Mouse (Mus musculus): Measurements from ENCODE around the gene Crabp1. TPM values are rescaled to one million over a fixed set of nuclear protein-coding genes. Genes with fewer than 3 reads are reported as not detected.

The Crabp1 gene
- polyA plus RNA-seq, 1 experiment from 2014 or later = 3.8 TPM

DNA sequence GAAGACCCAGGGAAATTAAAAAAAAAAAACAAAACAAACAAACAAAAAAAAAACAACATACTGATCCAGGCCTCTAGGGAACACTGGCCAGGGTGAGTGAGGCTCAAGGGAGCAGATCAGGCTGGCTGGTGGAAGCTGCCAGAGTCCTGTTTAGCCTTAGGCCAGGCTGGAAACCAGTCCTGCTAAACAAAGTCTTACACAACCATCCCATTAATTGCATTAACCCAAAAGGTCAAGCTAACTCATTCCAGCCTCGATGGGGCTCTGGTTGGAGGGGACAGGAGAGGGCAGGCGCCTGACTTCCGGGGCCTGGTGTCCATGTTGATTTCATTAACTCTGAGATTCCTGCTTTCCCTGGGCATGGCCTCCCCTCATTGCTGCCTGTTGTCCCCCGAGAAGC lies 43.2 kb downstream of the Crabp1 start:
- no peak for DNase-seq
- Histone ChIP-seq H3K9me3 (replicated peaks) (no peaks in the 10 kb centered on the region), H3K36me3 (no peaks in the 10 kb centered on the region), H3K27me3 (no peaks in the 10 kb centered on the region), H3K9ac (no peak overlapping the region), H3K27ac (no peak overlapping the region), H3K4me2 (no peak overlapping the region), H3K4me1 (replicated peaks) (no peaks in the 10 kb centered on the region), H3K4me3 (replicated peaks) (no peak overlapping the region)
- ATAC-seq (ENCODE audit: low read depth) = no peak
- 55% methylated on average over 4 of the region's 4 CpGs for WGBS (ENCODE audit: insufficient replicate concordance)

DNA sequence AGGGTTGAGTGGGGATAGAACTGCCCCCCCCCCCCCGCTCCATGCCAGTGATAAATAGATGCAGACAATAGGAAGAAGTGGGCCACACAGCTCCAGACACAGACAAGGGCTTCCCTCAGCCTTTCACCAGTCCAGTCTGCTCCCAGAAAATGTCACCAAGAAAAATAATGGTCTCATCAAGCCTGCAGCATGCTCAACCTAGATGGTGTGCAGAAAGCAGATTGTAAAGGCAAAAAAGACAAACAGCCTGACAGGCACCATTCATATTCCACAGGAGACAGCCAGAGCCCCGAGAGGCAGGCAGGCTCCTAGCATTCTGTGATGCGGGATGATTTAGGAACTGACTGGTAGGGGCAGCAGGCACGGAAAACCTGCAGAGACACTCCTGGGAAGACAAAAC lies 45.4 kb downstream of the Crabp1 start:
- H3K27me3 ChIP-seq = no peaks in the 10 kb centered on the region
- DNase-seq = no peak
- 47% methylated on average over 4 of the region's 4 CpGs for WGBS (ENCODE audit: insufficient replicate concordance)
- no peak overlapping the region for H3K27ac ChIP-seq
- no peak overlapping the region for H3K4me3 ChIP-seq (replicated peaks)
- no peak for ATAC-seq (ENCODE audit: low read depth)
- no peak overlapping the region for H3K9ac ChIP-seq
- no peaks in the 10 kb centered on the region for H3K4me1 ChIP-seq (replicated peaks)
- no peaks in the 10 kb centered on the region for H3K9me3 ChIP-seq (replicated peaks)
- H3K4me2 ChIP-seq = no peak overlapping the region
- H3K36me3 ChIP-seq = no peaks in the 10 kb centered on the region

DNA sequence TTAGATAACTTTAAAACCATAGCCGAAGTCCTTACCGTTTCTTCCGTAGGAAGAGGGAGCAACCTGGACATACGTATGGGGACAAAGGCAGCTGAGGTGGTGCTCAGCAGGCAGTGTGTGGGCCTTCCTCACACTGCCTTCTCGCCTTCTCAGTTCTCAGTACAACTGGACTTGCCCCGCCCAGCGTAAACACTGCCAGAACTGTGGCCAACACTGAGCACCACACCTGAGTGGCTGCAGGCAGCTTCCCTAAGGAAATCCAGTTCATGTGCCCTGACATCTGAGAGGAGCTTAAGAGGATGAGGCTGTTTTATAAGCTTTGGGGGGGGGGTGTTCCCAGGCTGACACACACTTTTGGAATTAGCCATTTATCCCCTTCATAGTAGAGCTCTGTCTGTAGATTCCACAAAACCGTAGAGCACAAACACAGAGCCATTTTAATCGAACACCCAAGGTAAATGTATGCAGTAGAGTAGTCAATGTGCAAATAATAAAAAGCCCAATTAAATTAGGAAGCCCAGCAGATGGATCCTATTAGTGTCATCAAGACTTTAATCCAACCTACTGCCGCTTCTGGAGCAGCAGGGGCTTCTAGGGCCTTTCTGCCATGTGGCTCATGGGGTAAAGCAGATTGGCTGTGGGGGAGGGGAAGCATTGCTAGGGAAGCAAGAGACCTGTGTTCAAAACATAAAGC lies 52.1 kb downstream of the Crabp1 start:
- DNase-seq = no peak
- Histone ChIP-seq H3K9me3 (replicated peaks) (no peaks in the 10 kb centered on the region), H3K27ac (no peak overlapping the region), H3K36me3 (no peaks in the 10 kb centered on the region), H3K4me2 (no peak overlapping the region), H3K9ac (no peak overlapping the region), H3K27me3 (no peaks in the 10 kb centered on the region), H3K4me3 (replicated peaks) (no peak overlapping the region), H3K4me1 (replicated peaks) (no peaks in the 10 kb centered on the region)
- no peak for ATAC-seq (ENCODE audit: low read depth)
- WGBS (ENCODE audit: insufficient replicate concordance) = 64% methylated on average over 10 of the region's 10 CpGs

DNA sequence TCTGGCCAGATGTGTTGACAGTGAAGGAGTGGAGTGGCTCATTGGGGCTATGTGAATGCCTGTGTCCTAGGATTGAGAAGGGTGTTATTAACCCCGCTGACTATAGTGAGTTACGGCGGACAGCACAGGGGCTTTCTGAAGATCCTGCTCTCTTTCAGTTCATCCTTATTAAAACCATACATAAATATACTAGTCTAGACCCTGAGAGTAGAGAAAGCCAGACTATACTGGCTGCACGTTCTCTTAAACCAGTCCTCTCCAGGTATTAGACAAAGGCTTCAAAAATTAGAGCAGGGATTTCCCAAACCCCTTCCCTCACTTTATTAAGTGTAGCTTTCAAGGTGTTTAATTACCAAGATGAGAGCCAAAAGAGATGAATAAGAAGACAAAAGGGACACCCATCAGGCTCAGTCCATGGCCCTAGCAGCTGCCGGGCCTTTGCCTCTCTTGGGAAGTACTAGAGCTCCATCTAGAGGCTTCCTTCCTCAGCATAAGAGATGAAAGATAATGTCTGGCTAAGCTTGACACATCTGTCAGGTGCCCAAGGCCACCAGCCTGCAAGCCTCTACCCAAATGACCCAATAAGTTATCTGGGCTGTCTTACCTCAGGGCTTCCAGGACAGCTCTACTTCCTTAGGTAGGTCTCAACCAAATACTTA lies 57.0 kb downstream of the Crabp1 start:
- Histone ChIP-seq H3K4me2 (no peak overlapping the region), H3K36me3 (no peaks in the 10 kb centered on the region), H3K9me3 (replicated peaks) (no peaks in the 10 kb centered on the region), H3K27ac (no peak overlapping the region), H3K9ac (no peak overlapping the region), H3K4me3 (replicated peaks) (no peak overlapping the region), H3K4me1 (replicated peaks) (no peaks in the 10 kb centered on the region), H3K27me3 (no peaks in the 10 kb centered on the region)
- no peak for DNase-seq
- WGBS (ENCODE audit: insufficient replicate concordance) = 51% methylated on average over 5 of the region's 5 CpGs
- no peak for ATAC-seq (ENCODE audit: low read depth)

Other genes with a start within 250 kb of the Crabp1 start
- not detected in 2 replicates for gene Sh2d7, start 225.8 kb upstream of the Crabp1 start, polyA plus RNA-seq (2015; fragmentation: Nextera tagmentation; extraction: Ambion mirVana)
- 1.8 and 2.4 TPM in 2 replicates for gene Cib2, start 204.5 kb upstream of the Crabp1 start, polyA plus RNA-seq (2015; fragmentation: Nextera tagmentation; extraction: Ambion mirVana)
- gene Idh3a, start 178.4 kb upstream of the Crabp1 start, polyA plus RNA-seq (2015; fragmentation: Nextera tagmentation; extraction: Ambion mirVana) = 121 and 143 TPM in 2 replicates
- 0.05 and 0.15 TPM in 2 replicates for gene Acsbg1, start 102.9 kb upstream of the Crabp1 start, polyA plus RNA-seq (2015; fragmentation: Nextera tagmentation; extraction: Ambion mirVana)
- gene Dnaja4, start 65.9 kb upstream of the Crabp1 start, polyA plus RNA-seq (2015; fragmentation: Nextera tagmentation; extraction: Ambion mirVana) = 21.1 and 23.4 TPM in 2 replicates
- 118 and 128 TPM in 2 replicates for gene Wdr61, start 30.2 kb upstream of the Crabp1 start, polyA plus RNA-seq (2015; fragmentation: Nextera tagmentation; extraction: Ambion mirVana)
- 8.9 and 13.4 TPM in 2 replicates for gene Ireb2, start 99.0 kb downstream of the Crabp1 start, polyA plus RNA-seq (2015; fragmentation: Nextera tagmentation; extraction: Ambion mirVana)
- gene Hykk, start 152.5 kb downstream of the Crabp1 start, polyA plus RNA-seq (2015; fragmentation: Nextera tagmentation; extraction: Ambion mirVana) = 1.5 and 2.0 TPM in 2 replicates
- gene Psma4, start 186.0 kb downstream of the Crabp1 start, polyA plus RNA-seq (2015; fragmentation: Nextera tagmentation; extraction: Ambion mirVana) = 203 and 226 TPM in 2 replicates
- 0.44 and 0.64 TPM in 2 replicates for gene AY074887, start 186.2 kb downstream of the Crabp1 start, polyA plus RNA-seq (2015; fragmentation: Nextera tagmentation; extraction: Ambion mirVana)
- 0.03 TPM in 1 of 2 replicates, not detected in the other for gene Chrna5, start 216.1 kb downstream of the Crabp1 start, polyA plus RNA-seq (2015; fragmentation: Nextera tagmentation; extraction: Ambion mirVana)

All from liver, embryonic 13.5 days (tissue).